Mouse (Mus musculus) cerebral cortex, adult 2 months (tissue): Measurements from ENCODE around the gene Gm49380.

Source experiments
- WGBS: fragments of 180-500 bp; shearing (Covaris S2); methylation state at CpG from one replicate; pipeline ENCODE4 v1.1.7; 2018; 5-methylcytosine and 5-hydroxymethylcytosine counted together

Gm49380 gene

GRCm38 (mm10) chr9:44047071-44047470 is 66.2 kb downstream of the Gm49380 start:
- WGBS, result 31% methylated on average over 6 of the region's 6 CpGs

DNA sequence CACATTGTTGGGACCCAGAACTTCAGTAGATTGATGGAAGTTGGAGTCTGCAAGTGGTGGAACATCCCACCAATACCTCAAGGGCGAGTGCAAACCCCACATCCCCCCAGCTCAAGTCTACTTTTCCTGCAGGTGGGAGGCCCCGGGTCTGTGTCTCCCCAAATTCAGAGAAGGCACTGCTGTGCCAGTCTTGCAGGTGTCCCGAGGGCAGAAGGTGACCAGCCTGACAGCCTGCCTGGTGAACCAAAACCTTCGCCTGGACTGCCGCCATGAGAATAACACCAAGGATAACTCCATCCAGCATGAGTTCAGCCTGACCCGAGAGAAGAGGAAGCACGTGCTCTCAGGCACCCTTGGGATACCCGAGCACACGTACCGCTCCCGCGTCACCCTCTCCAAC is 66.9 kb downstream of the Gm49380 start:
- WGBS, result 74% methylated on average over 12 of the region's 12 CpGs

GRCm38 (mm10) chr9:44045884-44046272 is 67.4 kb downstream of the Gm49380 start:
- WGBS, result 76% methylated on average over 5 of the region's 5 CpGs

GRCm38 (mm10) chr9:44045158-44045883 is 68.0 kb downstream of the Gm49380 start:
- WGBS, result 62% methylated on average over 3 of the region's 3 CpGs

DNA sequence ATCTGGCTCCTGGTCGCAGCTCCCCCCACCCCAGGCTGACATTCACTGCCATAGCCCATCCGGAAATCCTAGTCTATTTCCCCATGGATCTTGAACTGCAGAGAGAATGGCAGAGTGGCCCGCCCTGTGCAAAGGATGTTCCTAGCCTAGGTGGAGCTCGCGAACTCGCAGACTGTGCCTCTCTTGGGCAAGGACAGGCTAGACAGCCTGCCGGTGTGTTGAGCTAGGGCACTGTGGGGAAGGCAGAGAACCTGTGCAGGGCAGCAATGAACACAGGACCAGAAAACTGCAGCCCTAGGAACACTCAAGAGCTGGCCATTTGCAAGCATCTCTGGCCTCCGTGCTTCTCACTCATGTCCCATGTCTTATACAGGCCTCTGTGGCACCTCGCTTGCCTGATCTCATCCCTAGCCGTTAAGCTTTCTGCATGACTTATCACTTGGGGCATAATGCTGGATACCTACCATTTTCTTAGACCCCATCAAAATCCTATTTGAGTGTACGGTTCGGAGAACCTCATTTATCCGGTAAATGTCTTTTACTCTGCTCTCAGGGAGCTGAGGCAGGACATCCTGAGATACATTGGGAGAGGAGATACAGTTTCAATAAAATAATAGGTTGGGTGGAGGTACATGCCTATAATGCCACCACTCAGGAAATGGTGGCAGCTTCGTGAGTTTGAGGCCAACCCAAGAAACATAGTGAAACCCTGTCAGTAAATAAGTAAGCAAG is 68.7 kb downstream of the Gm49380 start:
- 27% methylated on average over 14 of the region's 14 CpGs for WGBS

DNA sequence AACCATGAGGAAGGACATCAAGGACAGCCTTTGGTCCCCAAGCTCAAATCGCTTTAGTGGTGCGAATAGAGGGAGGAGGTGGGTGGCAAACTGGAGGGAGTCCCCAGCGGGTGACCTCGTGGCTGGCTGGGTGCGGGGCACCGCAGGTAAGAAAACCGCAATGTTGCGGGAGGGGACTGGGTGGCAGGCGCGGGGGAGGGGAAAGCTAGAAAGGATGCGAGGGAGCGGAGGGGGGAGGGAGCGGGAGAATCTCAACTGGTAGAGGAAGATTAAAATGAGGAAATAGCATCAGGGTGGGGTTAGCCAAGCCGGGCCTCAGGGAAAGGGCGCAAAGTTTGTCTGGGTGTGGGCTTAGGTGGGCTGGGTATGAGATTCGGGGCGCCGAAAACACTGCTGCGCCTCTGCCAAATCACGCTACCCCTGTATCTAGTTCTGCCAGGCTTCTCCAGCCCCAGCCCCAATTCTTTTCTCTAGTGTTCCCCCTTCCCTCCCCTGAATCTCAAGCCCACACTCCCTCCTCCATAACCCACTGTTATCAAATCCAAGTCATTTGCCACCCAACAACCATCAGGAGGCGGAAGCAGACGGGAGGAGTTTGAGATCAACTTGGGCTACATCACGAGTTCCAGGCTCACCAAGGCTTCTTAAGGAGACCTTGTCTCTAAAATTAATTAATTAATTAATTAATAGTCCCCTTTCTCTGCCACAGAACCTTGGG is 69.4 kb downstream of the Gm49380 start:
- whole genome bisulfite sequencing, result 3% methylated on average over 23 of the region's 23 CpGs

- under 1% methylated on average over 30 of the region's 30 CpGs for WGBS
These were observed 70.2 kb downstream of the Gm49380 start, which contains the start of gene Thy1 for GRCm38 (mm10) chr9:44042836-44043707. TSS of gene Thy1 (plus strand) at chr9:44043384.

- WGBS, result 84% methylated on average over 1 of the region's 1 CpGs
These were observed 71.0 kb downstream of the Gm49380 start for GRCm38 (mm10) chr9:44042396-44042680.

DNA sequence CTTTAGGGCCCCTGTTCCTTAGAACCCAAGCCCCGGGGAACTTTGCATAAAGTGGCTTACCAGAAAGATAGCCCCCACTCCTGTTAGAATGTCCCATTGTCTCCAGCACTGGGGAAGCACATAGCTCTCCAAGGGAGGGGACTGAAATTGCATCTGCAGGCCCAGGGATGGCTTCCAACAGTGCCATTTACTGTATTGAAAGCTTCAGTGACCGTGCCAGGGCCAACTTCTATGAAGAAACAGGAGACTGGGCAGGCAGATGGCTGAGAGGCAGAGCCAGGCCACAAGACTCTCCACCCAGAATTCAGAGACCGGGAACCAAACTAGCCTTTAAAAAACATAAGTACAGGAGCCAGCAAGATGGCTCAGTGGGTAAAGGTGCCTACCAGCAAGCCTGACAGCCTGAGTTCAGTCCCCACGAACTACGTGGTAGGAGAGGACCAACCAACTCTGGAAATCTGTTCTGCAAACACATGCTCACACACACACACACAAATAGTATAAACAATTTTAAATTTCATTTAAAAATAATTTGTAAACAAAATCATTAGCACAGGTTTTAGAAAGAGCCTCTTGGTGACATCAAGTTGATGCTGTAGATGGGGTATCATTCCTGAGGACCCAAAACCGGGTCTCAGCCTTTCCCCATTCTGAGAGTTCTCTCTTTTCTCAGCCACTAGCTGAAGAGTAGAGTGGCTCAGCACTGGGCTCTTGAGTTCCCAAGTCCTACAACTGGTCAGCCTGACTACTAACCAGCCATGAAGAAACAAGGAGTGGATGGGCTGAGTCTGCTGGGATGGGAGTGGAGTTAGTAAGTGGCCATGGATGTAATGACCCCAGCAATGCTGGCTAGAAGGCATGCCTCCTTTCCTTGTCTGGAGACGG is 71.5 kb downstream of the Gm49380 start:
- 76% methylated on average over 7 of the region's 7 CpGs for WGBS

DNA sequence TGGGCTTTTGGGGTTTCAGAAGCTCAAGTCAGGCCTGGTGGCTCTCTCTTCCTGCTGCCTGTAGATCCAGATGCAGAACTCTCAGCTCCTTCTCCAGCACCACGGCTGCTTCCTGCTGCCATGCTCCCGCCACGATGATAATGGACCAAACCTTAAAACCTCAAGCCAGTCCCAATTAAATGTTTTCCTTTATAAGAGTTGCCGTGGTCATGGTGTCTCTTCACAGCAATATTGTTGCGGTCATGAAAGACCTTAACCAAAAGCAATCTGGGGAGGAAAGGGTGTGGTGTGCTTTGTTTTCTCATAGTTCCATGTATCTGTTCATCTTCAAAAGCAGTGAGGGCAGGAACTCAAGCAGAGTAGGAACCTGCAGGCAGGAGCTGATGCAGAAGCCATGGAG is 76.2 kb downstream of the Gm49380 start:
- WGBS, result 93% methylated on average over 5 of the region's 5 CpGs

- WGBS, result 82% methylated on average over 13 of the region's 13 CpGs
These were observed 79.2 kb downstream of the Gm49380 start for GRCm38 (mm10) chr9:44033957-44034727.

DNA sequence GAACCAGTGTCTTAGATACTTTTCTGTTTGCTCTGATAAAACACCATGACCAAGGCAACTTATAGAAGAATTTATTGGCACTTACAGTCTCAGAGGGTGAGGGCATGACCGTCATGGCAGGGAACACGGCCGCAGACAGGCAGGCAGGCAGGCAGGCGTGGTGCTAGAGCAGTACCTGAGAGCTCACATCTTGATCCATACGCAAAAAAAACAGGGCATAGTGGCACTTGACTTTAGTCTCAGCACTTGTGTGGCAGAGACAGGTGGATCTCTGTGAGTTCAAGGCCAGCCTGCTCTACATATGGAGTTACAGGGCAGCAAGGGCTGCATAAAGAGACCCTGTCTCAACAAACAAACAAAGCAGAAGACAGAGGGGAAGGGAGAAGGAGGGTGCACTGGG is 80.0 kb downstream of the Gm49380 start:
- 98% methylated on average over 5 of the region's 5 CpGs for WGBS

- WGBS, result 84% methylated on average over 4 of the region's 4 CpGs
These were observed 81.4 kb downstream of the Gm49380 start for GRCm38 (mm10) chr9:44031946-44032345.

- WGBS, result 87% methylated on average over 5 of the region's 5 CpGs
These were observed 82.2 kb downstream of the Gm49380 start for GRCm38 (mm10) chr9:44031079-44031478.

DNA sequence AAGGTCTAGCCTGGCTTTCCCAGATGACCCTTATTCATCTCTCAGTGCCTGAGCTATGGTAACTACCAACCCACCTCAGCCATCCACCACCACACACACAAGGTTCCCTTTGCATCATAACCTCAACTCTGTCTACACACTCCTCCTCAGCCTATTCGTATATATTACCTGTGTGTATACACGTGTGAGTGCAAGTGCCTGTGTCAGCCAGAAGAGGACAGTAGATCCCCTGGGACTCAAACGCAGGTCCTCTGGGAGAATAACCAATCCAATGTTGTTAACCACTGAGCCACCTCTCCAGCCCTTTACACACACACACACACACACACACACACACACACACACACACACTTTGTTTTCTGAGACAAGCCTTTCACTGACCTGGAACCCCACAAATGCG is 82.7 kb downstream of the Gm49380 start:
- WGBS, result 93% methylated on average over 4 of the region's 4 CpGs

DNA sequence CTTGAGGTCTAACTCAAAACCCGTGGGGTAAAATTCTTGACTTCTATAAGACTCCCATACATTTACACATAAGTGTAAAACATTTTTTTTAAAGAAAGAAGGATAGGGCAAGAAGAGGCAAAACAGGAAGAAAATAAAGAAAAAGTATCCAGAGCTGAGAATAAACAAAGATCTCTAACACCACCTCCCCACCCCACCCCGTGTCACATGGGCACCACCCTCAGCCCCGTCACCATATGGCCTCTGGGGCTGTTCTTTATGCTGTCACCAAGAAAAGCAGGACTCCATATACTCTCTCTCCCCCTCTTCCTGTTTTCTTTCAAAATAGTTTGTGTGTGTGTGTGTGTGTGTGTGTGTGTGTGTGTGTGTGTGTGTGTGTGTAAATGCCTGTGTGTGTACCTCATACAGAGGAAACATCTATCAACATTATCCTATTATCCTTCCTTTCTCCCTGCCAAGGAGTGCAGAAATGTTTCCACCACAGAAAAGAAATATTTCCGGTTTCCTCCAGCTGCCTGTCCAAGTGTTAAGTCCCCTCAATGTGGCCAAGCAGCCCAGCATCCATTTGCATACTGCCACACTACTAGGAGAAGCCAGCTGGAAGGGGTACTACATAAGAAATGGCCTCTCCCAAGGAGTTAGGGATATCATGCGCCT is 83.6 kb downstream of the Gm49380 start:
- 47% methylated on average over 5 of the region's 5 CpGs for WGBS

- 83% methylated on average over 3 of the region's 3 CpGs for WGBS
These were observed 89.2 kb downstream of the Gm49380 start for GRCm38 (mm10) chr9:44024096-44024495.

DNA sequence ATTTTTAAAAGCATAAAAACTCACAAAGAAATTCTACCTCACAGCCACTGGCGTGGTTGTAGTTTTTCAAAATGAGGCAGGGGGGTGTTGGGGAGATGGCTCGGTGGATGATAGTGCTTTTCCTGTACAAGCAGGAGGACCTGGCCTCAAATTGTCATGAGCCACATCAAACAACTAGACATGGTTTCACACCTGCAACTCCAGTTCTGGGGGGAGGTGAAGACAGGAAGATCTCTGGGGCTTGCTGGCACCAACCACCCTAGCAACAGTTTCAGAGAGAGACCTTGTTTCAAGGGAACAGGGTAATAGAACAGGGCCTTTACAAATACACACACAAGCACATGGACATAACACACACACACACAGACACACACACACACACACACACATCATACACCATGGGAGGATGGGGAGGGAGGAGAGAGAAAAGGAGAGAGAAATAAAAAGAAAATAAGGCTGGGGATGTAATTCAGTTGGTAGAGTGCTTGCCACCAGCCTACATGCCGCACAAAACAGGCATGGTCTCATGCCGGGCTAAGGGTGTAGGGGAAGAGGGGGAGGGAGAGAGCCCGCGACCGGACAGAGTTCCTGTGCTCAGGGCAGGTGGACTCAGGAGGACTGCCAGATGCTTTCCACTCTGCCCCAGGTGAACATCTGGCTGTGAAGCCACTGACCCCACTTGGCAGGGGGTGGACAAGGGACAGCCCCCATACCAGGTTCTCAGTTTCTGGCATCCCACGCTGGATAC is 91.0 kb downstream of the Gm49380 start:
- WGBS, result 74% methylated on average over 8 of the region's 8 CpGs

DNA sequence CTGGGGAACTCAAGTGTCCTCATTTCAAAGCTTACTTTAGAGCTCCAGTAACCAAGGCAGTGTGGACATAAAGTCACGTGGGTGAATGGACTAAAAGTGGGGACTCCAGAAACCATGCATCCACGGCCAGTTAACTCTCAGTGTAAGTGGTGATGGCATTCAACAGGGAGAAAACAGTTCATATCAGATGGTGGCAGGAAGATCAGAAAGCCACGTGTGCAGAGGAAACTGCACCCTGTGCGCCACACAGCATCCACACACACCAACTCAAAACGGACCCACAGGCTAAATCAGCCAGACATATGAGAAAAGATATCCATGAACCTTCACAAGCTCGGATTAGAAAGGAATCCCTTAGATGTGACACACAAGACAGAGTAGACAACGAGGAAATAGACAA is 93.3 kb downstream of the Gm49380 start:
- 81% methylated on average over 7 of the region's 7 CpGs for WGBS
